Mouse (Mus musculus): Measurements from ENCODE around the gene Abi2.

Gene Abi2

DNA sequence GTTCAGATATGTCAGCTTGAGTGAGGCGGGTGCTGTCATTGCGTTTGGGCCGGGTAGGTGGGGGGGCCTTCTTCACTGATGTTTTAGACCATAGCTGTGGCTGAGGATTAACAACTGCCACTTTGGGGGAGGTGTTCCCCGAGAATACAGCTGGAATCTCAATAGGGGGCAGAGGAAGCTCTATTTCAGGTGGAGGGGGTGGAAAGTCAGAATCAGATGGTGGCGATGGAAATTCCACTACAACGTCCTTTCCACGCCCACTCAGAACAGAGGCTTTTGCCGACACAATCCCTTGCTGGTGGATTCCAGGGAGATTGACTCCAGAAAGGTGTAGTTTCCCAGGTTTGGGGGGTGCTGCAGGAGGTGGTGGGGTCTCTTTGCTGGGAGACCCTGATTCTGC lies 79.2 kb downstream of the Abi2 start:
- no peak for DNase-seq (ENCODE audit: low read depth, low spot score)

DNA sequence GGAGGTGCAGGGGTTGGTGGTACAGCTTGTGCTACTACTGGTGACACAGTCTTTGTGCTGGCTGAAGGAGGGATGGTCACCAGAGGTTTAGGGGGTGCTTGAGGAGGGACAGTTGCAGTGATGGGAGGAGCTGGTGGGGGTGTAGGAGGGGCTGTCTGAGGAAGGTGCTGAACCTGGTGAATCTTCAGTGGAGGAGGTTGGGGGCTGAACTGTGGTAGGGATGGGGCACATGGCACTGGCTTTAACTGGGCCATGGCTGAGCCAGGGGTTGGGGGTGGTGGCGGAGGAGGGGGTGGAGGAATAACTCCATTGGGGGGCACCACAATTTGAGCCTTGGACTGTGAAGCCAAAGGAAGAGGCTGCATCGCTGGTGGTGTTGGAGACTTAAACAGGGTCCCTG lies 80.2 kb downstream of the Abi2 start:
- DNase-seq (ENCODE audit: low read depth, low spot score), result no peak

GRCm38 (mm10) chr1:60490510-60490909 lies 81.1 kb downstream of the Abi2 start:
- no peak for DNase-seq (ENCODE audit: low read depth, low spot score)

DNA sequence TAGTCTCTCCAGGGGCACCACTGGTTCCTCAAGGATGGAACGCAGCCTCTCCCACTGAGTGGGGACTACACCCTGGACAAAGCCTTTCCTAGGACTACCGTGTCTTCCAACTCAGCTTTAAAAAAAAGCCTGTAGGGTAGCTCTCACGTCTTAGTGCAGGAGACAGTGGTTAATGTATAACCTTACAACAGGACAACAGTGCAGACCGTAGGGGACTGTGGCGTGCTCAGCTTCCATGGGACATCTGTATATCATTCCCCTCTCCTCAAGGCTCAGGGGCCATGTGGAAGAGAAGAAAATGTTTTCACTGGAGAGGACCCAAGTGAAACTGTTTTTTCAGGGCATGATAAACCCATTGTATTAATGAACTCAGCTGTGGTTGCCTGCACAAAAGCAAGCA lies 83.0 kb downstream of the Abi2 start:
- DNase-seq (ENCODE audit: low read depth, low spot score), result no peak

- DNase-seq (ENCODE audit: low read depth, low spot score), result no peak
Observed at GRCm38 (mm10) chr1:60493421-60493820, 84.0 kb downstream of the Abi2 start.

GRCm38 (mm10) chr1:60503456-60503855 lies 94.0 kb downstream of the Abi2 start:
- no peak for DNase-seq (ENCODE audit: low read depth, low spot score)

DNA sequence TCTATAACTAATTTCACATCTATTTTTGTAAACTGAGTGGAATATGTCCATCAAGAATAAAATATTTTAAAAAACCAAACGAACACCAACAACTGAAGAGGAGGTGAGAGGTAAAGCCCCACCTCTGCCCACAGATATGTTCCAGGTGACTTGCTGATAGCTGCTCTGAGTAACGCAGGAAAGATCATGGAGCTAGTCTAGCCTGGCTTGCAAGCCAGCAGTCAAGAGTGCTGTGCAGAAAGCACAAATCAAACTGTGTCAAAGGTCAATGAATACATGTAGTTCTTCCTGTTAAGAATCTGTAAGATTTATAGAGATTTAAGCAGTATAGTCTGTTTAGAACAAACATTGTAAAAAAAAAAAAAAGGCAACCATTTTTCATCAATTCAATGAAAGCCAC lies 101.2 kb downstream of the Abi2 start:
- DNase-seq (ENCODE audit: low read depth, low spot score), result no peak

GRCm38 (mm10) chr1:60530107-60530506 lies 120.7 kb downstream of the Abi2 start:
- no peak for DNase-seq (ENCODE audit: low read depth, low spot score)

DNA sequence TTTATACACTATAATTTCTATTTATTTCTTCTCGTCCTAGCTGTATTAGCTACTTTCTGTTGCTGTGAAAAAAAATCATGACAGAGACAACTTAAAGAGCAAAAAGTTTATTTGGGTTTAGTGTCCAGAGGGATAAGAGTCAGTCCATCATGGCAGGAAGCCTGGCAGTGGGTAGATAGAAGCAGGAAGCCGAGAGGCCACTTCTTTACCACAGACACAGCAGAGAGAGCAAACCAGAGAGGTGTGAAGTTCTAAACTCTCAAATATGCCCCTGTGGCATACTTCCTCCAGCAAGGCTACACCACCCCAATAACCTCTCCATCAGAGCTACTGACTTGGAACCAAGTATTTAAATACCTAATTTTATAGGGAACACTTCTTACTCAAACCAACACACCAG lies 121.2 kb downstream of the Abi2 start:
- DNase-seq (ENCODE audit: low read depth, low spot score), result no peak

Data from ZHBTc4 (cell line).